Mouse (Mus musculus) thymus, adult 2 months (tissue): ENCODE data around the gene Spdef. TPM values are rescaled to one million over a fixed set of nuclear protein-coding genes. Genes with fewer than 3 reads are reported as not detected.

Experiments
- DNase-seq: peaks from one replicate; pipeline ENCODE4 v3.0.0; 2021
- H3K27ac ChIP-seq: fragments of 200-500 bp; 2 replicates; pipeline ENCODE4 v1.5.1; 2012; ENCODE audit warnings: low read length, control low read depth; ENCODE audit not compliant: control insufficient read depth, insufficient read depth
- H3K27me3 ChIP-seq: fragments of 200-500 bp; 2 replicates; pipeline ENCODE4 v1.6.1; 2012; ENCODE audit warnings: mild to moderate bottlenecking, low read length, moderate library complexity, mixed read lengths; ENCODE audit not compliant: control insufficient read depth, insufficient read depth
- H3K36me3 ChIP-seq: fragments of 200-500 bp; 2 replicates; pipeline ENCODE4 v1.6.1; 2012; ENCODE audit warnings: mild to moderate bottlenecking, low read length, moderate library complexity; ENCODE audit not compliant: control insufficient read depth, insufficient read depth
- H3K4me1 ChIP-seq: fragments of 200-500 bp; replicated peaks from 2 replicates; pipeline ENCODE4 v1.6.1; 2012; ENCODE audit warnings: low read length; ENCODE audit not compliant: control insufficient read depth, insufficient read depth
- H3K4me3 ChIP-seq: fragments of 200-500 bp; 2 replicates; pipeline ENCODE4 v1.5.1; 2012; ENCODE audit warnings: mild to moderate bottlenecking, low read length, control low read depth, moderate library complexity; ENCODE audit not compliant: control insufficient read depth, insufficient read depth
- CTCF ChIP-seq: fragments of 200-500 bp; IDR thresholded peaks from 2 replicates; pipeline ENCODE4 v1.5.1; 2012; ENCODE audit warnings: mild to moderate bottlenecking, control low read depth, low read length, moderate library complexity, borderline replicate concordance; ENCODE audit not compliant: control insufficient read depth, poor library complexity, insufficient read depth; ENCODE audit errors: extremely low read depth
- POLR2A ChIP-seq: fragments of 200-500 bp; IDR thresholded peaks from 2 replicates; pipeline ENCODE4 v1.6.1; 2012; ENCODE audit warnings: mild to moderate bottlenecking, low read length, control low read depth, moderate library complexity; ENCODE audit not compliant: control insufficient read depth, poor library complexity, insufficient read depth; ENCODE audit errors: extremely low read depth
- WGBS: fragments of 180-500 bp; shearing (Covaris S2); methylation state at CpG from one replicate; pipeline ENCODE4 v1.1.7; 2018; 5-methylcytosine and 5-hydroxymethylcytosine counted together
- polyA plus RNA-seq: library from polyadenylated mRNA; depleted of rRNA; stranded (reverse); fragments of >200 nt; gene quantifications from 2 replicates; pipeline ENCODE4 v1.2.3, GENCODE M21; 2012

Spdef gene
- polyA plus RNA-seq, 1 experiment: 0.58 TPM

DNA sequence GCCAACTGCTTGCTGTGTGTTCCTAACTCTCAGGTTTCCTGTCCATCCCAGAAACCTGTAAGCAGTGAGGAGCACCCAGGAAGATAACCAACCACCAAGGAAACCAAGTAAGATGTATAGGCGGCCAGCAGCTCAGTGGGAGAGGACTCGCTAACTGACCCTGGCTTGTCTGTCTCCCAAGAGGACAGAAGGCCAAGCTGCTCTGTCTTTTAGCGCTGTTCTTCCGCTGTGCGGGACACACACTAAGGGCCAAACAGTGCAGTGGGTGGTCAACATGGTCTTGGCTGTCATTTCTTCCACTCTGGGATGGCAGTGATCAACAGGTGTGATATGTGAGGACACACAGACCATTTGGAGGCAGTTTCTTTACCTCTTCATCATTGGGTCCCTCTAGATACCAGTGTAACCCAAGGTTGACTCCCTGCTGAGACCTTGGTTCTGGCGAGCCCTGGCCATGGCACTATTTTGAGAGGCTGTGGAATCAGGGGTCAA, 21.7 kb upstream of the Spdef start:
- Histone ChIP-seq H3K36me3 (no peaks in the 10 kb centered on the region), H3K4me1 (no peaks in the 10 kb centered on the region), H3K27me3 (no peaks in the 10 kb centered on the region), H3K4me3 (no peak overlapping the region), H3K27ac (no peak overlapping the region)
- no peak for DNase-seq
- WGBS: 96% methylated on average over 6 of the region's 6 CpGs
- no peak for TF ChIP-seq POLR2A
- no peak for TF ChIP-seq CTCF

DNA sequence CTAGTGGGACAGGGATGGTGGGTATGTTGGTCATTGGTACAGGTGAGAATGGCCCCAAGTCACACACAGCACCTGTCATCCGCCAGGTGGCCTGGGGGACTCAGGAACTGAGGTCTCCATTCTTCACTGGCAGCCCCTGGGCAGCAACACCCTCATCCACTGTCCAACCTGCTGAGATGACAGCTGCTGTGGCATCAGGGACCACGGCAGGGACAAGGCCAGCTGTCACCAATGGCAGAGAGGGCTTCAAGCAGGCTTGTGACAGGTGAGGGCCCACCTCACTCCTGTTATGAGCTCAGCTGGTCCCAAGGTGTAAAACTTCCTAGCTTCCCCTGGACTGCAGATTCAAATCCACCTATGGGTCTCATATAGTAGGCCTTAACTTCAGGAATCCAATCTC, 19.4 kb upstream of the Spdef start:
- Histone ChIP-seq H3K4me3 (no peak overlapping the region), H3K27ac (no peak overlapping the region), H3K36me3 (no peaks in the 10 kb centered on the region), H3K4me1 (no peaks in the 10 kb centered on the region), H3K27me3 (no peaks in the 10 kb centered on the region)
- DNase-seq: no peak
- TF ChIP-seq CTCF (no peak), POLR2A (no peak)
- 84% methylated on average over 2 of the region's 2 CpGs for WGBS

GRCm38 (mm10) chr17:27746446-27746845, 17.7 kb upstream of the Spdef start:
- no peaks in the 10 kb centered on the region for H3K27me3 ChIP-seq
- H3K36me3 ChIP-seq: no peaks in the 10 kb centered on the region
- TF ChIP-seq POLR2A (no peak), CTCF (no peak)
- DNase-seq: no peak
- 91% methylated on average over 4 of the region's 4 CpGs for WGBS
- no peak overlapping the region for H3K4me3 ChIP-seq
- no peaks in the 10 kb centered on the region for H3K4me1 ChIP-seq
- H3K27ac ChIP-seq: no peak overlapping the region

DNA sequence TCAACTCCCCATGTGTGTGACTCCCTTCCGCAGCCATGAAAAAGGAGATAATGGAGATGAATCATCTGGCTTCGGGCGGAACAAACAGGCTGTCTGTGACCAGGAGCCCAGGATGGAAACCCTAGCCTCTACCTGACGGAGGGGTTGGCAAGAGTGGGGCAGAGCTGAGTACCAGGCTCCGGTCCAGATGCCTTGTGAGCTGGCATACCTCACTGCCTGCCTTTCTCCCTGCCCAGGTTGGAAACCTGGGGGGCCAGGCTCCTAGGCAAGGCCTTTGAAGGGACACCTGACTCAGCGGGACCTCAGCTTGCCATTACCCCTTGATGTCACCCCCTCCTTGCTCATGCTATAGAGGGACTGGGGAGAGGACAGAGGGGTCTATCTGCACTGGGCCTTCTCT, 12.2 kb upstream of the Spdef start:
- Histone ChIP-seq H3K27me3 (no peaks in the 10 kb centered on the region), H3K27ac (no peak overlapping the region), H3K36me3 (no peaks in the 10 kb centered on the region), H3K4me1 (no peaks in the 10 kb centered on the region), H3K4me3 (no peak overlapping the region)
- WGBS: 94% methylated on average over 6 of the region's 6 CpGs
- no peak for TF ChIP-seq POLR2A
- TF ChIP-seq CTCF: no peak
- DNase-seq: no peak

DNA sequence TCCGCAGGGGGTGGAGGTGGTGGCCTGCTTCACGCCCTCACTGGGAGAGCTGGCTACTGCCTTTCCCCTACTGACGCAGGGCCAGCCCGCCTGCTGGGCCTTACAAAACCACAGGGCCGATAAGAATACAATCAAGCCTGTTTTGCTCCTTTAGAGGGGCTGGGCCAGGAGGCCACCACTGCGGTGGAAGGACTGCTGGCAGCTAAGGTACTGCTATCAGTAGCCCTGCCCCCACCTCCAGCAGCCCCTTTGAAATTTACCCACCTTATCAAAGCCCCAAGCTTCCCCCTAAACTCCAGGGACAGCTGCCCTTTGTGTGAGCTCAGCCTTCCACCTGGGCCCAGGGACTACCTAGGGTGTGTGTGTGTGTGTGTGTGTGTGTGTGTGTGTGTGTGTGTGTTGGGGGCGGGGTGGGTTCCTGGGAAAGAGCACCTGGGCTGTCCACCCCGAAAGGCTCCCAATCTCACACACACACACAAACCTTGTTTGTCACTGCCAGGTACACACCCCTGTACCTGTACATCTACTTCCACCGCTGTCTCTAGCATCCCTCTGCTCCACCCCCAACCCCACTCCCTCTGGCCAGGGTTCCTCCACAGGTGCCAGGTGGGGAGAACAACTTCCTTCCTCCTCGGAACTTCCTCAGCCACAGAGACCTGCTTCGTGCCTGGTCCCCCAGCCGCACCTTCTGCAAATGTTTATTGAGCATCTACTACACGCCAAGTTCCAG, 5.8 kb upstream of the Spdef start:
- Histone ChIP-seq H3K4me1 (no peaks in the 10 kb centered on the region), H3K27ac (no peak overlapping the region), H3K36me3 (no peaks in the 10 kb centered on the region), H3K27me3 (no peaks in the 10 kb centered on the region), H3K4me3 (no peak overlapping the region)
- TF ChIP-seq POLR2A: no peak
- TF ChIP-seq CTCF: no peak
- WGBS: 42% methylated on average over 12 of the region's 13 CpGs
- no peak for DNase-seq

GRCm38 (mm10) chr17:27732694-27733093, 3.9 kb upstream of the Spdef start:
- TF ChIP-seq CTCF (no peak), POLR2A (no peak)
- 90% methylated on average over 3 of the region's 3 CpGs for WGBS

DNA sequence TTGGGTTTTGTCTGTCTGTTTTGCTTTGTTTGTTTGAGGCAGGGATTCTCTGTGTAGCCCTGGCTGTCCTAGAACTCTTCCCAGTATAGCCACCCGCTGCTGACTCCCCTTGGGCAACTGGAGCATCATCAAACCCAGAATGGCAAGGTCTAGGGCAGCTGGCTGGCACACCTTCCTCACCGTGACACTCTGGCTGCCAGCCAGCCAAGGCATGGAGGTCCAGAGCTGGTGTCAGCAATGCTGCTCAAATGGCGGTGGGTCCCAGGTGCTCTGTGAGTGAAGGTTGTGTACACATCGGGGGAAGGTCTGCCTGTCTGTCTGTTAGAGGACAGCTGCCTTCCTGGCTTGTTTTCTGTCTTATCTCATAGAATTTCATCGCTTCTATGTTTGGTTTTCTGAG, 3.4 kb upstream of the Spdef start:
- no peak overlapping the region for H3K27ac ChIP-seq
- DNase-seq: no peak
- H3K4me3 ChIP-seq: no peak overlapping the region
- no peaks in the 10 kb centered on the region for H3K36me3 ChIP-seq
- no peak for TF ChIP-seq CTCF
- no peak for TF ChIP-seq POLR2A
- H3K4me1 ChIP-seq: no peaks in the 10 kb centered on the region
- no peaks in the 10 kb centered on the region for H3K27me3 ChIP-seq
- 79% methylated on average over 5 of the region's 5 CpGs for WGBS

More at GRCm38 (mm10) chr17:27732694-27733093, 3.9 kb upstream of the Spdef start:
- Histone ChIP-seq H3K36me3 (no peaks in the 10 kb centered on the region), H3K27me3 (no peaks in the 10 kb centered on the region), H3K27ac (no peak overlapping the region), H3K4me1 (no peaks in the 10 kb centered on the region), H3K4me3 (no peak overlapping the region)
- no peak for DNase-seq
